Mouse (Mus musculus) megakaryocyte, embryonic 14.5 days (primary cell): ENCODE measurements around the gene Ybx2.

ENCODE experiments used
- FLI1 ChIP-seq: IDR thresholded peaks from 2 replicates; pipeline ENCODE4 v1.6.1; 2012; ENCODE audit warnings: low read length, inconsistent platforms, mixed read lengths
- GATA1 ChIP-seq: IDR thresholded peaks from 3 replicates; pipeline ENCODE4 v1.6.1; 2012; ENCODE audit warnings: mixed read lengths, low read length, inconsistent platforms, borderline replicate concordance

DNA sequence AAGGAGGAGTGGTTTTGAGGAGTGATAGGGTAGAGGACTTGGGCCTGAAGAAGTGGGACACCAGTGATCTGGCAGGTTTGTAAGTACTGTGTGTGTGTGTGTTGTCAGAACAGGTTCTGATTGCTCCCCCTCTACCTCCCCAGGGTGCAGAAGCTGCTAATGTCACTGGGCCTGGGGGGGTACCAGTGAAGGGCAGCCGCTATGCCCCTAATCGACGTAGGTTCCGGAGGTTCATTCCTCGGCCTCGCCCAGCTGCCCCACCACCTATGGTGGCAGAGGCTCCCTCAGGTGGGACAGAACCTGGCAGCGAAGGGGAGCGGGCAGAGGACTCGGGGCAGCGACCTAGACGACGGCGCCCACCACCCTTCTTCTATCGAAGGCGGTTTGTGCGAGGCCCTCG is 4.1 kb downstream of the Ybx2 start:
- TF ChIP-seq GATA1 (no peak), FLI1 (no peak)
